17 mouse cellular contexts compared by ENCODE assay signal in genomic region chr5:149080466-149080865, GRCm38 (mm10).
DNase-seq lines count a peak whose midpoint lies in the region.
"Had no signal": no experiment of that assay in that cellular context is flagged by ENCODE, and none has a peak within 500 bp of the region (broad histone marks: within the 10 kb centered on the region; RNA-seq: fewer than 3 reads in every experiment).

No protein-coding gene starts in this region.

- peak; percentile 69 to 84 for DNase-seq in CD8-positive naive resting alpha-beta T cell, adult 2 months (ENCODE audit: low read depth in 2 of 2, low spot score in 2 of 2)
- DNase-seq in induced T-regulatory cell, adult 2 months (ENCODE audit: low read depth): peak; percentile 51
- peak; percentile 90 for DNase-seq in thymus, postnatal 0 days (ENCODE audit: low spot score)
- DNase-seq in cerebellum, adult 9-11 months: no peak
- DNase-seq in frontal cortex, postnatal 25 days (ENCODE audit: low spot score in 2 of 2): no peak
- DNase-seq in adrenal gland, postnatal 10 days: no peak
- no peak for DNase-seq in lung, postnatal 36 days
- DNase-seq: adrenal gland, adult 2 months; cerebellum, adult 2 months; gastrocnemius, postnatal 36 days; heart, adult 2 months; heart, postnatal 14 days; kidney, adult 11 months; layer of hippocampus, adult 9-11 months; liver, embryonic 13.5 days; lung, adult 2 months; lung, postnatal 14 days had no signal

Comparison
In these comparisons a context has a peak if more than half of its experiments do, and no peak if none do; other contexts are left out.
1. DNase-seq: peak in CD8-positive naive resting alpha-beta T cell, adult 2 months (2 of 2), induced T-regulatory cell, adult 2 months (single experiment) and thymus, postnatal 0 days (single experiment); none in cerebellum, adult 9-11 months (single experiment), frontal cortex, postnatal 25 days (0 of 2), adrenal gland, postnatal 10 days (single experiment) and lung, postnatal 36 days (single experiment).